Mouse (Mus musculus) thymus, postnatal 10 days (tissue): ENCODE results near the gene Bcl2l12.
A peak's percentile ranks its signal among the peaks of the same experiment; 100 is the strongest.

ENCODE experiments used
- DNase-seq, 2 experiments: peaks; one replicate each; pipeline ENCODE4 v3.0.0; 2021; ENCODE audit warnings: low spot score in 2 of 2

Bcl2l12 gene

GRCm38 (mm10) chr7:45017242-45018061, 18.9 kb upstream of the Bcl2l12 start, which contains the start of gene Rras:
Rras (plus strand) TSS chr7:45017961.
- peak; percentile 60 to 68 for DNase-seq

- DNase-seq, result no peak
These were observed 18.2 kb upstream of the Bcl2l12 start for GRCm38 (mm10) chr7:45016761-45017160.

- peak; percentile 98 to 100 for DNase-seq
These were observed 17.6 kb upstream of the Bcl2l12 start, which contains the start of gene Scaf1 for GRCm38 (mm10) chr7:45015957-45016612. Scaf1 (minus strand) TSS chr7:45016363.

DNA sequence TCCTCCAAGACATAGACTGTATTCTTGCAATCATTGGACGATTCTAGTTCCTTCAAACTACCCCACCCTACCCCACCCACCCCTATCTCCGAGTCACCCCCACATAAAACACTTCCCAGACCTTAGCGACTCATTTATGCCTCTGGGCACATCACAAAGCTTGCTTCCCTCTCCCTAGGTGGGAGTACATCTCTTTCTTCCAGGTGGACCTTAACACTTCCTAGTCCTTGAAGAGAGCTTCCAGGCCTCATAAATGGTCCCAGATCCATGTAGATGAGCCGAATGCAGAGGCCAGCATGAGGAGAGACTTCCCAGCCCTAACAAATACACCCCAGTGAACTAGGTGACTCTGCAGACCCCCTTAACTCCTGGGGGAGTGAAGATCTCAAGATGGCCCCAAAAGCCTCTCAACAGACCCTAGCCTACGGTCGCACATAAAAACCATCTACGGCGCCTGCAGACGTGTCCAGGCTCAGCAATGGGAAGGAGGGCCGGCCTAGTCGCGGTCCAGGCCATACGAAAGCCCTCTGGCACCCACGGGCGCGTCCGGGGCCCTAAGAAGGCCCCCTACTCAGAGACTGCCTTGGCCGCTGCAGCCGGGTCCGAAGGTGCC, 16.9 kb upstream of the Bcl2l12 start:
- no peak for DNase-seq

DNA sequence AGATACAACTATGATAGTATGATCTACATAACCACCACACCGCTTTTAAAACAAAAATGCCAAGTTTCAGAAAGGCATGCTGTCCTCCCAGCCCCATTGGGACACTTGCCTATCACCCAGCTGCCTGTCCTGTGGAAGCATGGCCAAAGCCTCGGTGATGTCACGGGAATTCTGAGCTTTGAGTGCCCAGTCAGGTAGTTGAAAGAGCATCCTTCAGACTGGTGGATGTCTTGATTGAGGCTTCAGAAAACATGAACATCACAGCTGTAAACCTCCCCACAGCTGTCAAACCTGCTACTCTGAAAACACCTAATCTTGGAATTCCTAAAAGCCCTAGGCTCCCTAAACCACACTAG, 15.6 kb upstream of the Bcl2l12 start:
- no peak for DNase-seq

GRCm38 (mm10) chr7:45013366-45014095, 15.0 kb upstream of the Bcl2l12 start:
- no peak for DNase-seq

GRCm38 (mm10) chr7:45012824-45013223, 14.3 kb upstream of the Bcl2l12 start:
- no peak for DNase-seq

GRCm38 (mm10) chr7:45012011-45012410, 13.5 kb upstream of the Bcl2l12 start:
- no peak for DNase-seq

DNA sequence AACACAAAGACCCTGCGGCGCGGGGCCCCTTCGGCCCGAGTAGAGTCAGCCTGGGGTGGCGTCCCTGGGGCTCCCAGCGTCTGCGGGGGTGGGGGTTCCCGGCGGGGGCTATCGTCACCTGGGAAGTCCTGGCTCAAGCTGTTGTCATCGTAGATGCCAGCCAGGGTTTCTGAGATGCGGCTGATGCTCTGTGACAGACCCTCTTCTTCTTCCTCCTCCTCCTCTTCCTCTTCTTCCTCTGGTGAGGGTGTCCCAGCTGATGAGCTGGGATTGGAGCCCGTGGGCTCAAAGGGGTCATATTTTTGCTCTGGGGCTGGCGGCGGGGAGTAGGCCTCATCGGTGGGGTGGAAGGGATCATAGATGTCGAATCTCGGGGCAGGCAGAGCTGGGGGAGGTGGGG, 9.9 kb upstream of the Bcl2l12 start:
- no peak for DNase-seq

DNA sequence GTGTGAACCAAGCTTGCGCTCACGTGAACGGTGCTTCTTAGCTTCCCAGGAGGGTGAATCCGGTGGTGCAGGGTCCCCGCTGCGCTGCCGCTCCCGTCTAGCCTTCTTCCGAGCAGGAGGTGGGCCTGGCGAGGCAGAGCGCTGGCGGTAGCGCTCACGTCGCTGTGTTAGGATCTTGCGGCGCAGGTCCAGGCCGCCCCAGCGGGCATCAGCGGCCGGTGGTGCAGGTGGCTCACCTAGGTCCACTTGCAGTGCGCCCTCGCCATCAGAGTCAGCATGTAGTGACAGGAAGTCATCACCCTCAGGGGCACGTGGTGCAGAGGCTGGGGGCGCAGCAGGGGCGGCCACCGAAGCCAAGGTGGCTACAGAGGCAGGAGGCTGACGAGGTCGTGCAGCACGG, 9.3 kb upstream of the Bcl2l12 start:
- DNase-seq, result no peak

DNA sequence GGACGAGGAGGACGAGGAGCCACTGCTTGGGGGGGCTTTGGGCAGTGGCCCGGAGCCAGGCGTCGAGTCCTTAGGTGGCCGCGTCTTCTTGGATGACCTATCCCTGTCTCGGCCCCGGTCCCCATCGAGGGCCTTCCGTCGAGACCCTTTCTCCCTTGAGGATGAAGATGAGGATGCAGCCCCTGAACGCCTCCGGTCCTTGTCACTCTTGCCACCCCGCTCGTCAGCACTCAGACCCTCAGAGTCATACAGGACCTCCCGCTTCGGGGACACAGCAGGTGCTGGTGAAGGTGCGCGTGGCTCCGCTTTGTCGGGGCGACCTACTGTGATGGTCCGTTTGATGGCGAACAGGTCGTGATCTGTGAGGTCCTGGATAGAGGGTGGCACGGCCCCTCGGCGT, 8.6 kb upstream of the Bcl2l12 start:
- no peak for DNase-seq

DNA sequence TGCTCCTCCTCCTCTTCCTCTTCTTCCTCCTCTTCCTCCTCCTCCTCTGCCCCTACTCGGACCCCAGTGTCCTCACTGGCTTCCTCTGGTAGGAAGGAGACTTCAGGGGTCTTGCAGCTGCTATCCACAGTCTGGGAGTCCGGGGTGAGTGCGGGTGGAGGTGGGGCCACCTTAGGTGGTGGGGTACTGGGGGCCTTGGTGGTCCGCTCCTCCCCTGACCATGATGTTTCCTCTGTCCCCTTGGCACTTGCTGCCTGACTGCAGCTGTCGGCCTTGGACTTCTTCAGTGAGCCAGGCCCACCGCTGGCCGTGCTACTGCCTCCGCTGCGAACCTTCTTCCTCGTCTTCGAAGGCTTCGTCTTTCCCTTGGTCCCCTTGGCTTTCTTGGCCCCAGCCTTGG, 8.0 kb upstream of the Bcl2l12 start:
- no peak for DNase-seq

- no peak for DNase-seq
These were observed 6.9 kb upstream of the Bcl2l12 start for GRCm38 (mm10) chr7:45005321-45005992.

- DNase-seq, result no peak
These were observed 6.0 kb upstream of the Bcl2l12 start for GRCm38 (mm10) chr7:45004546-45004945.

GRCm38 (mm10) chr7:45002440-45002839, 3.9 kb upstream of the Bcl2l12 start:
- DNase-seq, result no peak

DNA sequence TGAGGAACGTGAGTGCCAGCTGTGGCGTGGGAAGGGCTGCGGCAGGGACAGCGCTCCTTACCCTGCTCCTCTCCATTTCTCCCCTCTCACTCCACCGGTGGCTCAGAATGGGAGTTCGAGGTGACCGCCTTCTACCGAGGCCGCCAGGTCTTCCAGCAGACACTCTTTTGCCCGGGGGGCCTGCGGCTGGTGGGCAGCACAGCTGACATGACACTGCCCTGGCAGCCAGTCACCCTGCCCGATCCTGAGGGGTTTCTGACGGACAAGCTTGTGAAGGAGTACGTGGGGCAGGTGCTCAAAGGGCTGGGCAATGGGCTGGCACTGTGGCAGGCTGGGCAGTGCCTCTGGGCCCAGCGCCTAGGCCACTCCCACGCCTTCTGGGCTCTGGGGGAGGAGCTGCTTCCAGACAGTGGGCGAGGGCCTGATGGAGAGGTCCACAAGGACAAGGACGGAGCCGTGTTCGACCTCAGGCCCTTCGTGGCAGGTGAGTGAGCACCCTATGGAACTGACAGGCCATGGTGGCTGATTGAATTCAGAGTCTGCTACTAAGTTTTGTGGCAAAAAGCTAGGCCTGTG, 2.1 kb upstream of the Bcl2l12 start:
- DNase-seq, result no peak

DNA sequence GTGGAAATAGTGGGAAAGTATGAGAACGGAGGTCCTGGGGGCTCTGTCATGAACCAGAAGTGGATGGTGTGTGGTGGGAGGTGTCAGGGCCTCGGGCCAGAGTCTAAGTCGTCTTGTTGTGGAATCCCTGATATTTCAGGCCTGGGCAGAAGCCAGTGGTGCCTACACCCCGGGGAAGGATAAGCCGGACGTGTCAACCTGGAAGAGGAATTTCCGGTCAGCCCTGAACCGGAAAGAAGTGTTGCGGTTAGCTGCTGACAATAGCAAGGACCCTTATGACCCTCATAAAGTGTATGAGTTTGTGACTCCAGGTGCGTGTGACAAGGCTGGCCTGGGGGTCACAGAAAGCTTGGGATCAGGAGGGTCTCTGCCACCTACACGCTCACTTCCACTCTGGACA, 1.2 kb upstream of the Bcl2l12 start:
- no peak for DNase-seq

- no peak for DNase-seq
These were observed 528 bp downstream of the Bcl2l12 start for GRCm38 (mm10) chr7:44997940-44998428.

DNA sequence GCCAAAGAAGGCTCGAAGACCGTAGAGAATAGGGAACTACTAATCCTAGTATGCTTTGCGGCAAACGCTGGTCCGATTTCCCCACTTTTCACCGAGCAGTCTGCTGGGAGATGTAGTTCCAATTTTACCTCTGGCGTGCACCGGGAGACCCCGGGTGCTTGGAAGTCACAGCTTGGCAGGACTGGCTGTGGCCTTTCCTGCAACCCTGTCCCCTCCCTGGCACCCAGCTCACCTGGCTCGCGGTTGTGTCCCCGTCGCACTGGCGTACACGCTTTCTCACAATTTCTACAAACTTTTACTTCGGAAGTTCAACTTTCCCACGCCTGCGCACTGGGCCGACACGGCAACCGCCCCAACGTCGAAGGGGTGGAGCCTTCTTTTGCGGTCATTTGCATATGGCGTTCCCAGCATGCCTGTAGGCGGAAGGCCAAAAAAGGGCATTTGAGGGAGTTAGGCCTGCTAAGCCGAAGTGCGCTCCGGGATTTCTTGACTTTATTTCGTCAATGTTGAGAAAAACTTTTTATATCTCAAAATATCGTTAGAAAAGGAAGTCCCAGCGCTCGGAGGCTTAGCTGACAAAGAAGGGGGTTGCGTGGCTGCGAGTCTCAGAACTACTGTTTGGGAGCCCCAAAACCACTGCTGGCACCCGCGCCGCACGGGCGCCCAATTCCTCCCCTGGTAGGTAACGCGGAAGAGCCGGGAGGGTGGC, 1.1 kb downstream of the Bcl2l12 start, which contains the start of gene Irf3:
TSS of gene Irf3 (plus strand) at position 418 of the 709 bp plus-strand sequence.
- peak; percentile 95 to 98 for DNase-seq

GRCm38 (mm10) chr7:44996672-44997071, 1.8 kb downstream of the Bcl2l12 start:
- DNase-seq, result peak in 1 of 2 experiments; percentile 37
